16 mouse cellular contexts compared by ENCODE assay signal in the genomic region with DNA sequence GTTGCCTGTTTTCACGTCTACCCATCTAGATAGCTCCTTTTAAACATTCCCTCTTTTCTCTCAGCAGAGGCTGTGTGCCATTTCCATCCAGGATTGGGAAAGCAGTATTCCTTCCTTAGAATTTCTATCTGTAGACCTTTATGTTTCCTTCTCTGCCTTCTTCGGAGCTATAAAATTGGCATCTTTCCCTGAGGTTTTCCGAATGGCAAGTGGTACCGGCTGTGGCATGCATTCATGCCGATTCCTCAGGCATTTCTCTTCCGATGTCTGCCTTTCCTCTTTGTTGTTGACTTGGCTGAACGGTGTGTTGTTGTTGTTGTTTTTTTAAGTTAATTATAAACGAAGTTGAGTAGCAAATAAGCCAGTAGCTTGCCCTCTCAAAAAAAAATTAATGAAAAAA.
DNase-seq lines count a peak whose midpoint lies in the region; ATAC-seq and TF ChIP-seq lines count a peak whose summit lies in the region.
"Had no signal": no experiment of that assay in that cellular context is flagged by ENCODE, and none has a peak within 500 bp of the region (broad histone marks: within the 10 kb centered on the region; RNA-seq: fewer than 3 reads in every experiment).

No protein-coding gene starts in this region.

- no peak for ATAC-seq in forebrain, embryonic 13.5 days
- ATAC-seq in midbrain, embryonic 15.5 days (replicated peaks): no peak

- no peak for TF ChIP-seq POLR2A in testis, adult 2 months (IDR thresholded peaks at IDR 0.05; ENCODE audit: control insufficient read depth, low read depth, low read length)

- no peaks in the 10 kb centered on the region for H3K9me3 ChIP-seq in forebrain, embryonic 13.5 days (replicated peaks)
- peaks cover 4% of the 10 kb centered on the region; the same call in 1 of the 2 replicates for H3K9me3 ChIP-seq in forebrain, embryonic 10.5 days
- H3K9me3 ChIP-seq in midbrain, embryonic 15.5 days: no peaks in the 10 kb centered on the region
- H3K9me3 ChIP-seq: embryonic facial prominence, embryonic 10.5 days had no signal

- H3K27me3 ChIP-seq in forebrain, embryonic 13.5 days: peaks cover 23% of the 10 kb centered on the region
- H3K27me3 ChIP-seq in forebrain, embryonic 10.5 days (ENCODE audit: poor library complexity, severe bottlenecking): no peaks in the 10 kb centered on the region; the same call in 1 of the 2 replicates
- no peaks in the 10 kb centered on the region for H3K27me3 ChIP-seq in testis, adult 2 months (ENCODE audit: control insufficient read depth, insufficient read depth, low read length)
- H3K27me3 ChIP-seq in midbrain, embryonic 15.5 days (replicated peaks): no peaks in the 10 kb centered on the region

- 42% methylated on average over 8 of the region's 8 CpGs for WGBS in forebrain, embryonic 13.5 days
- WGBS in forebrain, embryonic 10.5 days: 88% methylated on average over 8 of the region's 8 CpGs
- 47% methylated on average over 8 of the region's 8 CpGs for WGBS in midbrain, embryonic 15.5 days

- peak overlapping the region; percentile 52 for H3K9ac ChIP-seq in forebrain, embryonic 13.5 days
- H3K9ac ChIP-seq in midbrain, embryonic 15.5 days: peak overlapping the region; percentile 48
- H3K9ac ChIP-seq: lung, embryonic 14.5 days had no signal

- peak overlapping the region; percentile 34 for H3K4me3 ChIP-seq in forebrain, embryonic 13.5 days
- H3K4me3 ChIP-seq in forebrain, embryonic 10.5 days: no peak overlapping the region
- peak overlapping the region; percentile 13; the same call in 1 of the 2 replicates for H3K4me3 ChIP-seq in testis, adult 2 months (ENCODE audit: control insufficient read depth, low read depth, low read length)
- H3K4me3 ChIP-seq in midbrain, embryonic 15.5 days: peak overlapping the region; percentile 38
- H3K4me3 ChIP-seq: embryonic facial prominence, embryonic 10.5 days had no signal

- H3K4me2 ChIP-seq in forebrain, embryonic 13.5 days: peak overlapping the region; percentile 55
- H3K4me2 ChIP-seq in midbrain, embryonic 15.5 days: peak overlapping the region; percentile 46
- H3K4me2 ChIP-seq: heart, embryonic 11.5 days; lung, embryonic 14.5 days had no signal

- no peak for DNase-seq in forebrain, embryonic 10.5 days (ENCODE audit: extremely low spot score, low spot score)
- DNase-seq in testis, postnatal 10 days (ENCODE audit: low spot score): no peak
- no peak for DNase-seq in spleen, adult 18-20 months
- DNase-seq in lung, postnatal 36 days: no peak
- DNase-seq in thymus, postnatal 14 days: no peak
- DNase-seq: cerebellum, adult 9-11 months; heart, postnatal 4 days; kidney, adult 18-20 months; liver; lung, embryonic 14.5 days; thymus, postnatal 4 days had no signal

- H3K4me1 ChIP-seq in forebrain, embryonic 13.5 days: peaks cover 58% of the 10 kb centered on the region
- peaks cover 52% of the 10 kb centered on the region for H3K4me1 ChIP-seq in forebrain, embryonic 10.5 days
- H3K4me1 ChIP-seq in testis, adult 2 months (ENCODE audit: control insufficient read depth, insufficient read depth, low read length): peaks cover 8% of the 10 kb centered on the region
- H3K4me1 ChIP-seq in midbrain, embryonic 15.5 days: peaks cover 28% of the 10 kb centered on the region
- H3K4me1 ChIP-seq: embryonic facial prominence, embryonic 10.5 days had no signal

- TF ChIP-seq CTCF in testis, adult 2 months (IDR thresholded peaks at IDR 0.05; ENCODE audit: control insufficient read depth, insufficient read depth, insufficient replicate concordance, low read depth, low read length): no peak

- H3K27ac ChIP-seq in forebrain, embryonic 13.5 days: peak overlapping the region; percentile 85
- no peak overlapping the region for H3K27ac ChIP-seq in forebrain, embryonic 10.5 days
- no peak overlapping the region for H3K27ac ChIP-seq in testis, adult 2 months (ENCODE audit: control insufficient read depth, insufficient read depth, low read depth, low read length)
- peak overlapping the region; percentile 84 for H3K27ac ChIP-seq in midbrain, embryonic 15.5 days
- H3K27ac ChIP-seq: embryonic facial prominence, embryonic 10.5 days had no signal

- H3K36me3 ChIP-seq in forebrain, embryonic 13.5 days (ENCODE audit: poor library complexity, severe bottlenecking): no peaks in the 10 kb centered on the region
- no peaks in the 10 kb centered on the region for H3K36me3 ChIP-seq in forebrain, embryonic 10.5 days (replicated peaks)
- H3K36me3 ChIP-seq in testis, adult 2 months (ENCODE audit: control insufficient read depth, insufficient read depth, low read length): no peaks in the 10 kb centered on the region
- no peaks in the 10 kb centered on the region for H3K36me3 ChIP-seq in midbrain, embryonic 15.5 days (replicated peaks)
- H3K36me3 ChIP-seq: embryonic facial prominence, embryonic 10.5 days had no signal

Comparison
In these comparisons a context has a peak if more than half of its experiments do, and no peak if none do; other contexts are left out.
1. H3K27ac ChIP-seq: peak in forebrain, embryonic 13.5 days (single experiment) and midbrain, embryonic 15.5 days (single experiment); none in forebrain, embryonic 10.5 days (single experiment) and testis, adult 2 months (single experiment).